Mouse (Mus musculus) E14TG2a.4 (cell line): ENCODE measurements around the gene Trp73.

Source experiments
- CTCF ChIP-seq: conservative IDR thresholded peaks from 2 replicates; pipeline ENCODE4 v1.5.1; 2014; ENCODE audit warnings: low read length
- POU5F1 ChIP-seq: IDR thresholded peaks from 2 replicates; pipeline ENCODE4 v1.6.1; 2014; ENCODE audit warnings: low read length, borderline replicate concordance

DNA sequence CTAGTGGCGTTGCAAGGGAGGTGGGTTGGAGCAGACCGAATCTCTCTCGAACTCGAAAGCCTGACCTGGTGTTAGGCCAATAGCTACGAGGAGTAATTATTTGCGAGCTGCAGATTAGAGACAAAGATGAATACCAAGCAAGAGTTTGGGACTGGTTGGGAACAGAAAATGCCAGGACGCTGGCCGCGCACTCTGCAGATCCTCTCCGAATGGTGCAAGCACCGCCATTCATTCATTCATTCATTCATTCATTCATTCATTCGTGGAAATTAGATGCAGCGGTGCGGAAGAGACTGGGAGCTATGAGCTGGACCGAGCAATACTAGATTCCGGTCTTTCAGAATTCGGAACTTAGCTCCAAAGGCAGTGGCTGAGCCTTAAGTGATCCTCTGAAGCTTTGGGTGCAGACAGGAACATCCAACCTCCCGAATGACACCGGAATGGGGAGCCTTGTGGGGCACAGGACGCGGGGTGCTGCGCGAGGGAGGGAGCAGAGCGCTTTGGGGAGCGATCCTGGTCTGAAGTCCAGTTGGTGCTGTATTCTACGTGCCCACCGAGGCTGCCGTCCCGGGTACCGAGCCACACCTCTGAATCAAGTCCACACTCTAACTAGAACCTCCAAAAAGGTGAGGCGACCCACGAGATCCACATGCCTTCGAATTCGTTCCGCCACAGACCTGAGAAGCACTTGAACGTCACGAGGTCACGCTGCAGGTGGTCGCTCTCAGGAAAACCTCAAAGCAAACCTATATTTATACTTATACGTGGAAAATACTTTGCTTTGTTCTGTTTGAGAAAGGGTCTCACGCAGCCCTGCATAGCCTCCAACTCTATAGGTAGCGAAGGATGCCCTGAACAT is 1.2 kb upstream of the Trp73 start:
- TF ChIP-seq CTCF: no peak
- TF ChIP-seq POU5F1: no peak
